Mouse (Mus musculus) cerebellum, postnatal 4 days (tissue): ENCODE measurements around the gene Dnaaf1.

Experiments used
- DNase-seq, 2 experiments: peaks; one replicate each; pipeline ENCODE4 v3.0.0; 2022; ENCODE audit warnings: low spot score in 2 of 2, mixed read lengths in 1 of 2

The Dnaaf1 gene

DNA sequence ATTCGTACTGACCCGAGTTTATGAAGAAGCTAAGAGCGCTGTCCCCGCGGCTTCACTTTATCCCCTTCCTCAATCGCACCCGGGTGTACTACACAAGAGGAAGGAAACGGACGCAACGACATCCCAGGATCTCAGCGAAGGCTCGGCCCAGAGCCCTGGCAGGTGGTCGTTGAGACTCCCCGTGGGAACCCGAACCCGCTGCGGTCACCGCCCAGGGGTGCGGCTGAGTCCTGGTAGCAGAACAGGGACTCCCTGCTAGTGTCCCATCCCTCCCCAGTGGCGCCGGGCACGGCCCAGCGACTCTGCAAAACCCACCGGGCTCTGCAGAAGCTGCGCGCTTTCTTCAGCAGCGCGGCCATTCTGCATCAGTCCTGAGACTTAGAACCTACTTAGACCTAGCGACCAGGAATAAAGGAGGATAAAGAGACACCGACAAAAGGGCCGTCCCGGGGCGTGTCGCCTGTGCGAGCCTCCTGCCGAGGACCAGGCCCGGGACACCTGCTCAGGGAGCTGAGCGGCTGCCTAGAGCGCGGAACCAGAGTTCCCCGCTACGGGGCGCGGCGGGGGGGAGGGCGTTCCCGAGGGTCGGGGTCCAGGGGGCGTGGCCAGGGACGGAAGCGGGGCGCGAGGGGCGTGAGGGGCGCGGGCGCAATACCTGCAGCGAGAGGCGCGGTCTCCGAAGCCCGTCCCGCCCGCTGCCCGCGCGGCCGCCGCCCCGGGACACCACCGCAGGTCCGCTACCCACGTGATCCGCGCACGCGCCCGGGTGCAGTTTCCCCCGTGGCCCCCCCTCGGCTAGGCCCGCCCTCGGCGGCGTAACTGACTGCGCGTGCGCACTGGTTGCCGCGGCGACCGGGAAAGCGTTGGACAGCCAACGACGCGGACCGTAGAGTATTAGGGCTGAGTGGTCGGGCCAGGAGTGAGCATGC is at the start of gene Dnaaf1, which contains the start of gene Hsdl1:
Dnaaf1 (plus strand) TSS at position 799 of the 929 bp plus-strand sequence.
Hsdl1 (minus strand) TSS at position 747 of the 929 bp plus-strand sequence.
- DNase-seq = peak; percentile 96 to 97

DNA sequence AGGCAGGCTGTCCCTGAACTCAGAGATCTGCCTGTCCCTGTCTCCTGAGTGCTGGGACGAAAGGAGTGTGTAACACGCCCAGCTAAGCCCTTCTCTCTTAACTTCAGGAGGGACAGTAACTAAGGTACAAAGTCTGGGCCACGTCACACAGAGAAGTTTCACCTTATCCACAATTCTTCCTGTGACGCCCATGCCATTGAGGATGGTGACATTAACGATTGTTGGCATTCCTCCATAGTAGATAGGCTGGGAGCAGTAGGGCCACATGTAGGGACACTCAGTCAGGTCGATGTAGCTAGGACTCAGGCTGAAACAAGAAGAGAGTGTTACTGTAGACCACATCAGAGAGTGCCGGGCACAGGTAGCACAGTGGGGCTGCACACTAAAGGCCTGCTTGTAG is 46.3 kb upstream of the Dnaaf1 start:
- no peak for DNase-seq

GRCm38 (mm10) chr8:119530937-119531336 is 44.1 kb upstream of the Dnaaf1 start:
- DNase-seq = no peak

- DNase-seq = no peak
Observed at GRCm38 (mm10) chr8:119531397-119531796, 43.6 kb upstream of the Dnaaf1 start.

- no peak for DNase-seq
Observed at GRCm38 (mm10) chr8:119531973-119532372, 43.1 kb upstream of the Dnaaf1 start.

DNA sequence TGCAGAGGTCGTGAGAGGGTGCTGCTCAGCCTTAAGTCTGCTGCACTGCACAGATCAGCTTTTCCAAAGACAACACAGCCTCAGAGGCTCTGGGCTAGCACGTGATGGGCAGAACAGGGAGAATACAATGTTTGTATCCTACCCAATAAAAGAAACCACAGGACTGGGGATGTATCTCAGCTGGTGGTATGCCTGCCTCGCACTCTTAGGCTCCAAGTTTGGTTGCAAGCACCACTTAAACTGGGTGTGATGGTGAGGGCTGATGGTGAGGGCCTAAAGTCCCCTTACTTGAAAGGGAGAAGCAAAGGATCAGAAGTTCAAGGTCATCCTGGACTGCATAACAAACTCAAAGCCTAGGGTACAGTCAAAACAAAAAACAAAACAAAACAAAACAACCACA is 30.4 kb upstream of the Dnaaf1 start:
- DNase-seq = no peak

- no peak for DNase-seq
Observed at GRCm38 (mm10) chr8:119545180-119545579, 29.9 kb upstream of the Dnaaf1 start.

GRCm38 (mm10) chr8:119545791-119546190 is 29.2 kb upstream of the Dnaaf1 start:
- no peak for DNase-seq

GRCm38 (mm10) chr8:119547019-119547691 is 27.9 kb upstream of the Dnaaf1 start:
- DNase-seq = no peak

GRCm38 (mm10) chr8:119548560-119549113 is 26.4 kb upstream of the Dnaaf1 start:
- DNase-seq = no peak

DNA sequence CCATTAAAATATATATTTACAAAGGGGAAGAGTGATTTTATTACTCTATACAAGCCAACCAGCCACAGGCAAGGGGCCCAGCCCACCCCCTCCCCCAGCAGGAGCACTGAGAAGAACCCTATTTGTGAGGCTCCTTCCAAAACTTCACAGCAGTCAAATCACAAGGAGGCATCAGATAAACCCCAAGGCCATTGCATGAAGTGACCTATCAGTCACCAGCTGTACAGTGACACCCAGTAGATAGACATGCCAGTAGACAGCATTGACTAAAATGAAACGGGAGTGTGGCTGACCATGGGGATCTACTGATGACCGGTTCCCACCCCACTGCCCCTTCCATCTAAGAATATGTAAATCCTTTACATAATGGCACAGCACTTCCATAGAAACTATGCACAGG is 22.1 kb upstream of the Dnaaf1 start:
- DNase-seq = no peak

DNA sequence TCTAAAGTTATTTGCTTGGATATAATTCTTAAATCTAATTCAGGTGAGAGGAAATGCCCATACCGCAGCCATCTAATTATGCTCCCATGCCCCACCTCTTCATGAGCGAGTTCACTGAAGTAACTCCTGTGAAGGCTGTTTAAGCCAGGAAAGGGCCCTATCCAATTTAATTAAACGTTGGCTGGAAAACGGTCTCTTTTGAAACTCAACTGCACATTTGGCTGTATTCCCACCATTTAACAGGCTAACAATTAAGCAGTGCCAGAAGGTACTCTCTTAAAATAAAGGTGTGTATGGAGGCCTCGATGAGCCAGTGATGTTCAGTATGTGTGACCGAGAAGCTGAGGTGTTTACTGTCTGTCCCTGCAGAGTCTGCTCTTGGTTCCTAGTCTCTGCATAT is 19.2 kb upstream of the Dnaaf1 start:
- DNase-seq = no peak

GRCm38 (mm10) chr8:119557132-119557531 is 17.9 kb upstream of the Dnaaf1 start:
- no peak for DNase-seq

GRCm38 (mm10) chr8:119557821-119558602 is 17.0 kb upstream of the Dnaaf1 start:
- no peak for DNase-seq

DNA sequence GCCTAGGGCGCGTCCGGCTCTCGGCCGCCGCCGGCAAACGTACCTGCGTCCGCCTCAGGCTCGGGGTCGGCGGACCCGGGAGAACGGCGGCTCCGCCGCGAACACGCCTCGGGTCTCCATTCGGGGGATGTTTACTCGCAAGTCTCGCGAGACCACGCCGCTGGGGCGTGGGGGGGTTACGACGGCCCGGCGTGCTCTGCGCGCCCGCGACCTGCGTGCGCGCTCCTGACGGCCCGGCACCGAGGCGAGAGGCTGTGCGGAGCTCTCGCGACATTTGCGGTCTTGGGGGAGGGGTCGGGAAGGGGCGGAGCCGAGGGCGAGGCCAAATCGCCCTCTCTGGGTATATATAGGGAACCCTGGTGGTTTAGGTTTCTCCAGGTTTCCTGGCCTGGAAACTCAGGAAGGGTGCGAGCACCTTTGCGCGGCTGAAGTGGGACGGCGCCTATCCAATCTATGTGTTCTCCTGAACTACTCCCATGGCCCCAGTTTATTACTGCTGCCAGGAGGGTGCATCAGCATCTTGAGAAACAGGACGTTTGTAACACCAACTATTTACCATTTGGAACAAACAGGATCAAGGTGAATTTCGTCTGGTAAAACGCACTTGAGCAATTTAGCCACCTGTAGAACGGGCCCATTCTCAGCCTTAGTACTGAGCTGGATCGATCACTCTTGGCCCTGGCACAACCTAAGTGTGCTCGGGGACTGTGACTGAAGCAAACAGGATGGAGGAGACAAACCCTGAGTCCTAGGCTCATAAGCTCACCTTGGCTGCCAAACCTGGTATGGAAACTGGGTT is 16.2 kb upstream of the Dnaaf1 start, which contains the start of gene Mbtps1:
Mbtps1 (minus strand) TSS at position 133 of the 799 bp plus-strand sequence.
- DNase-seq = peak; percentile 96 to 98

DNA sequence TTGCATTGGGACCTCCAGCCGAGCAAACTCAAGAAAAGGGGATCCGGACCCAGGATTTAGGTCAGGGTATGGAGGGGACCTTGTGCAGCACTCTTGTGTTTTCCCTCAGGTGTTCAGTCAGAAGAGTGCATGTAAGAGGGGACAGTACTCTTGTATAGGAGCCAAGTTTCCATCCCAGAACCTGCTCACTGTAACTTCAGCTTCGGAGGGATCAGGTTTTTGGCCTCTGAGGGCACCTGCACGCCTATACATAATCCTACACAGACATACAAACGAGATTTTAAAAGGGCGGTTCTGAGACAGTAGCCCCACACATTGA is 15.7 kb upstream of the Dnaaf1 start:
- no peak for DNase-seq

DNA sequence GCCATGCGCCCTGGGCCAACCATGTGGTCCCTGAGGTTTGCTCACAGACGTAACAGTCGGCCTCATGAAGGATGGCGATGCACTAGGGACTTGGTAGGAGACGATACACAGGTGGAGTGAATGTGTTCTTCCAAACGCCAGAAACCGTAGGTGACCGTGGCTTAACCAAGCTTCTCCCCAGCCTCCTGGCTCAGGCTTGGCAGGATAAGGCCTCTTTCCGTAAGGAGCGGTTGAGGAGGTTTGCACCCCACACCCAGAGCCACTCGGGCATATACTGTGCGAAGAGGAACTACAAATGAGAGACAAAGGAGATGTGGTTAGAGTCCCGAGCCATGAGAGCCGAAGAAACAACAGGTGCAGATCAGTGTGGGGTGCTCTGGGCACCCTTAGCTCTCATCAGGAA is 11.2 kb upstream of the Dnaaf1 start:
- DNase-seq = no peak

DNA sequence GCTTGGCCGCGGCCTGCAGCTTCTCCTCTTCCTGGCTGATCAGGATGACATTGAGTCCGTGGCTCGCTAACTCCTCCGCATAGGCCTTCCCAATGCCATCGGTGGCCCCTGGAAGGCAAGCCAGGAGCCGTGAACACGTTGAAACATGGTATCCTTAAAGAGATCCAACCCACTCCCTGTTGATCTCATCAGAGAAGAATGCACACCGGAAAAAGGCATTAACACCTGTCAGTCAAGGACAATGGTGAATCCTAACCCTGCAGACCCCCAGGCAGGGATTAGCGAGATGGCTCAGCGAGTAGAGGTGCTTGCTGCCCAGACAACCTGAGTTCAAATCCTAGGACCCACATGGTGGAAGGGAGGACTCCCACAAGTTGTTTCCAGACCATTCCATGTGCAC is 8.7 kb upstream of the Dnaaf1 start:
- no peak for DNase-seq

GRCm38 (mm10) chr8:119568251-119568650 is 6.8 kb upstream of the Dnaaf1 start:
- DNase-seq = no peak

DNA sequence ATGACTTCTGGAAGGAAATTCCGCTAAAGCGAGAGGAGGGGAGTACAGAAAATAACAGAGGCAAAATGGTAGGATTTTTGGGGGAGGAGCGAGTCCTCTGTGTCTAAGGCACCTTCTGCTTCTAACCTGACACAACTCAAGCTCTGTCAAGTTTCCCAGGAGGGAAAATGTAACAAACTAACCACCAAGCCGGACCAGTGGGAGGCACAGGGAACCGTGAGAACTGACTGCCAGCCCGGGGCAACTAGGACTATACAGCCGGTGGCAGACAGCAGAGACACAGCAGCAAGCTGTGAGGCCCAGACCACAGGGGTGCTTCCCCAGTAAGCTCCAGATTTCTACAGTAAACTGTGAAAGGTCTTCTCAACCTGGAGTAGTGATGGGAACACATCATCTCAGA is 6.1 kb upstream of the Dnaaf1 start:
- DNase-seq = no peak

DNA sequence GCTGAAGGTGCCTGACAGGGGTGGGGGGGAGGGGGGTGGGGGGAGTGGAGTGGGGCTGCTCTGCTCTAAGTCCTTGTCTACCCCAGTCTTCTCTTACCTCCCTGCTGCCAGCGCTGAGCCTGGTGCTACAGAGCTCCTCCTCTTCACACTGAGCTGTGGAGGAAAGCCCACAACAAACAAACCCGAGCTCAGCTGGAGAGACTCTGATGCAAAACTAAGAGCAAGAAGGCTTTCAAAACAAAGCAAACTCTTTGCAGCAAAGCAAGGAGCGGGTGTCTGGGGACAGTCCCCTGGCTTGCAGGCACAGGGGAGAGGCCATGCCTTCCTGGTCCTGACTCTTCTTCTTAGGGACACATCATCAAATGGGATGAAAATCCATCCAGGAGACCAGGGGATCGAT is 5.2 kb upstream of the Dnaaf1 start:
- DNase-seq = no peak
